8 mouse cellular contexts compared by ENCODE assay signal in the genomic region with DNA sequence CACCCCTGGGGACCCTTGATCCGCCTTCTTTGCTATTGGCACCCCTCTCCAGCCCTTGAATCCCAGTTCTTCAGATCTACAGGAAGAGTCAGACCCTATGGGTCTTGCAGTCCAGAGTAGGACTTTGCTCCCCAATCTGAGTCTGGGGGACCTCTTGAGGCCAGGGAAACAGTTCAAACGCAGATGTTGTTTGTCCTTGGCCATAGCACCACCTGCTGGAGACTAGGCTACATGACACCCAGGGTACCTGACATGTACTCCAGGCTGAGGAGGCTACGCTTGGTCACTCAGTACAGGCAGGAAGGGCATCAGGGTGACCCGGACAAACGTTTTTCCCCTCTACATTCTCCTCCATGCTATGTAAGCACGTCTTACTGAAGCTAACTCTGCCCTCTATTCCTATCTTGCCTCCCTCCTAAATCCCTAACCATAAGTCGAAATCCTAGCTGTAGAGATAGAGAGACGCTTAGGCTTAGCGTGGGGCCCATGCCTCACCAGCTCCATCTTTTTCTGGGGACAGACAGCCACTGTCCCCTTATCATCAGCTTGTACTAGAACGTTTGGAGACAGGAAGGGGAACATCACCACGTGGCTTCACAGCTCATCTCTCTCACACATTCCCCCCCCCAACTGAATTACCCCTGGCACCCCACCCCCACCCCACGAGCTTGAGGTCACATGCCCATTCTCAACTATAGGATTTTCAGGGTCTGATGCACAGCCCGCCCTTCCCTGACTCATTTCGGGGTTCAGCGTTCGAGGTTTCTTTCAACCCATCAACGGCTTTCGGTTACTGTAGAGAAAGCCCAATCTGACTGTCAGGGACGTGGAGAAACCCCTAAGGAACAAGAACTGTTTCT. TPM values are rescaled to one million over a fixed set of nuclear protein-coding genes. Genes with fewer than 3 reads are reported as not detected.
DNase-seq lines count a peak whose midpoint lies in the region; ATAC-seq and TF ChIP-seq lines count a peak whose summit lies in the region.

No protein-coding gene starts in this region.

- peak; percentile 59 for ATAC-seq in forebrain, embryonic 15.5 days (replicated peaks)
- peak; percentile 58 to 62 for ATAC-seq in hematopoietic stem cell, adult 5-6 weeks (replicated peaks in 1 of 2; ENCODE audit: insufficient read depth in 1 of 2, low FRiP score in 2 of 2, low TSS enrichment in 1 of 2, low read depth in 1 of 2, poor library complexity in 2 of 2, severe bottlenecking in 2 of 2)
- peak; percentile 50 for ATAC-seq in lung, postnatal 0 days

- no peaks in the 10 kb centered on the region for H3K36me3 ChIP-seq in forebrain, embryonic 15.5 days
- no peaks in the 10 kb centered on the region for H3K36me3 ChIP-seq in lung, postnatal 0 days (ENCODE audit: insufficient read depth, low read length)

- 54% methylated on average over 19 of the region's 19 CpGs for WGBS in forebrain, embryonic 15.5 days
- WGBS in lung, postnatal 0 days: 48% methylated on average over 19 of the region's 19 CpGs

- H3K9ac ChIP-seq in forebrain, embryonic 15.5 days (replicated peaks): no peak overlapping the region
- no peak overlapping the region for H3K9ac ChIP-seq in lung, postnatal 0 days (replicated peaks; ENCODE audit: low read depth)

- no peak overlapping the region for H3K4me3 ChIP-seq in forebrain, embryonic 15.5 days
- H3K4me3 ChIP-seq in layer of hippocampus, adult 2 months: no peak overlapping the region
- no peak overlapping the region for H3K4me3 ChIP-seq in lung, postnatal 0 days (ENCODE audit: low read depth, low read length)

- H3K9me3 ChIP-seq in forebrain, embryonic 15.5 days: no peaks in the 10 kb centered on the region
- no peaks in the 10 kb centered on the region for H3K9me3 ChIP-seq in lung, postnatal 0 days (ENCODE audit: low read length)

- TF ChIP-seq CTCF in layer of hippocampus, adult 2 months (conservative IDR thresholded peaks at IDR 0.05): peak; percentile 98
- peak; percentile 99 for TF ChIP-seq CTCF in lung, postnatal 0 days (IDR thresholded peaks at IDR 0.05)

- peak; percentile 80 for DNase-seq in MN1 (ENCODE audit: low spot score)
- peak; percentile 50 for DNase-seq in c-Kit-positive CD71-positive TER-119-positive erythroid progenitor cells, embryonic 14.5 days (ENCODE audit: low spot score)
- DNase-seq in layer of hippocampus, adult 2 months (ENCODE audit: low spot score in 2 of 2): peak; percentile 72 to 87
- peak; percentile 77 for DNase-seq in lung, postnatal 0 days (ENCODE audit: low spot score)
- peak; percentile 67 for DNase-seq in retina, postnatal 7 days (ENCODE audit: low read depth, low spot score)
- DNase-seq in urinary bladder, postnatal 10 days (ENCODE audit: low spot score): peak; percentile 37

- TF ChIP-seq EP300 in lung, postnatal 0 days (IDR thresholded peaks at IDR 0.05): no peak

- H3K27ac ChIP-seq in forebrain, embryonic 15.5 days (replicated peaks): no peak overlapping the region
- no peak overlapping the region for H3K27ac ChIP-seq in layer of hippocampus, adult 2 months
- H3K27ac ChIP-seq in lung, postnatal 0 days (ENCODE audit: low read length): no peak overlapping the region

- H3K4me1 ChIP-seq in forebrain, embryonic 15.5 days: peaks cover 29% of the 10 kb centered on the region
- H3K4me1 ChIP-seq in lung, postnatal 0 days (ENCODE audit: insufficient read depth, low read depth, low read length): peaks cover 18% of the 10 kb centered on the region; the same call in 1 of the 2 replicates

- no peaks in the 10 kb centered on the region for H3K27me3 ChIP-seq in forebrain, embryonic 15.5 days
- no peaks in the 10 kb centered on the region for H3K27me3 ChIP-seq in lung, postnatal 0 days (replicated peaks; ENCODE audit: insufficient read depth, low read length)

- no peak overlapping the region for H3K4me2 ChIP-seq in forebrain, embryonic 15.5 days (replicated peaks)
- no peak overlapping the region for H3K4me2 ChIP-seq in lung, postnatal 0 days (replicated peaks; ENCODE audit: low read depth, low read length)

RNA-seq across cellular contexts. Expression of a gene that starts 4.7 kb away (rescaled TPM):
- polyA plus RNA-seq in forebrain, embryonic 15.5 days (2015; fragmentation: Nextera tagmentation; extraction: Ambion mirVana): not detected in 2 replicates
- 1.2 and 2.8 TPM in 2 replicates for total RNA-seq in hematopoietic stem cell, adult 5-6 weeks (2017)
- total RNA-seq in layer of hippocampus, adult 2 months (2021): not detected
- polyA plus RNA-seq in lung, postnatal 0 days (2015; fragmentation: Nextera tagmentation; extraction: Ambion mirVana): 0.50 and 0.69 TPM in 2 replicates
